Mouse (Mus musculus): ENCODE measurements around the gene 2010300C02Rik. TPM values are rescaled to one million over a fixed set of nuclear protein-coding genes. Genes with fewer than 3 reads are reported as not detected.
"Not testable (repeated sequence)": the region's sequence is repeated elsewhere in the genome, so short reads cannot be mapped to it uniquely, and the experiment has no call there.

2010300C02Rik gene
- total RNA-seq, 2 experiments from 2014 or later, result 4.6 to 6.1 TPM

DNA sequence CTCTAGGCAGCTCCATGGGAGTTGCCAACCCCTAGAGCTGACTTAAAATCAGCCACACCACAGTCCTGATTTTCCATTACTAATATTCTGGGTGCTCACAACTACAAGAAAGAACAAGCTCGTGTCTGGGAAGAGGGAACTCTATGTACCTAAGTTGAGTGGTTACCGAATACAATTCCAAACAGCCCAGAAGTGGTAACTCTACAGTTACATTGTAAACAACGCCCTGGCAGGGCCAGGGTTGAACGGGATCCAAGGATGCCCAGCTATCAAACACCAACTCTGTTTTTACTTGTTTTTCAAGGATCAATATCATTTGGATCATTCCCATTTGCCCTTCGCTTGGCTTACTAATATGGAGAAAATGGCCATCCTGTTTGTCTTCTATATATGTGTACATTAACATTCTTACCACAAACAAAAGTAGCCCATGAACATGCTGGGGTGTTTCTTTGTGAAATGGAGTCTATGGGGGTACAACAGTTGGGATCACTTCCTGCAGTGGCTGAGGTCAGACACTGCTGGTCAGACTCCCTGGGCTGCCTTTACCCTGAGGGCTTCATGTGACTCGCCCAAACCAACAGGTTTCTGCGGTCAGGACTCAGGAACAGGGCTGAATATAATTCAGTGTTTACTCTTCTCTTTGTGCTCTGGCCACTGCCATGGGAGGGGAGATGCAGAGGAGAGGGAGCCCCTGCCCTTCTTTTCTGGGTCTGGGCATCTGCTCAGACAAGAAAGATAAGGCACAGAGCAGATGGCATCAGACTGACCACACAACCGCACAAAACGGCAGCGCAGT lies 89.3 kb downstream of the 2010300C02Rik start:
- DNase-seq (ENCODE audit: low spot score in 2 of 2), result no peak

DNA sequence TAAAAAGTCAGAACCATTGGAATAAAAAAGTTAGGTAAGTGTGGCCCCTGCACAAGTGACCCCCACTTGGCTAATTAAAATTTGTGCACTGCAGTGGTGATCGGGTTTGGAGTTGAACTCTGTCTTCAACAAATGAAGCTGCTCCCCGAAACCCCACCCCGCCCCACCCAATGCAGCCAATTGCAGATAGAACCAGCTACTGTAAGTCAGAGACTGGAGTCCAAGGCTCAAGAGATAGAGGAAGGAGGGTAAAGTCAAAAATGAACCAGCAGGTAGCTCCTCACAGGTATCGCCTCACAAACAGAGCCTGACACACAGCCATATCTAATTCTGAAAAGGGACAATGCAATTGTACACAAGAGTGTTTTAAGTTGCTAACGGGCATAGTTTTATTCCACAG lies 90.0 kb downstream of the 2010300C02Rik start:
- DNase-seq (ENCODE audit: low spot score in 2 of 2), result no peak

DNA sequence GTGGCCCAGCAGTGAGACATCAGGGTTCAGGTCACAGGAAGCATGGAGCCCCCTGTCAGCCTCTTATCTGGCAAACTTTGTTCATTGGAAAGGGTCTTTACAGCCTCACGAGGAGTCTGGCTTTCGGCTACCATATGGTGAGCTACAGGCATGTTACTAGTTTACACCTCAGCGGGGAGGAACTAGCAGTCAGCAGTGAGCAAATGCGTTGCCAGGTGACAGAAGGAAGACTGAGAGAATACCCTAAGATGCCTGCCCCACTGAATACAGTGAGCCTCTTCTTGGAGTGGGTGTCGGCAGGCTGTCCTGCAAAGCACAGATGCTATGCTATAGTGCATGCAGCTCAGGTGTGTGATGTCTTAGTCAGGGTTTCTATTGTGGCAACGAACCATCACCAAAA lies 91.1 kb downstream of the 2010300C02Rik start:
- DNase-seq (ENCODE audit: low spot score in 2 of 2), result no peak

DNA sequence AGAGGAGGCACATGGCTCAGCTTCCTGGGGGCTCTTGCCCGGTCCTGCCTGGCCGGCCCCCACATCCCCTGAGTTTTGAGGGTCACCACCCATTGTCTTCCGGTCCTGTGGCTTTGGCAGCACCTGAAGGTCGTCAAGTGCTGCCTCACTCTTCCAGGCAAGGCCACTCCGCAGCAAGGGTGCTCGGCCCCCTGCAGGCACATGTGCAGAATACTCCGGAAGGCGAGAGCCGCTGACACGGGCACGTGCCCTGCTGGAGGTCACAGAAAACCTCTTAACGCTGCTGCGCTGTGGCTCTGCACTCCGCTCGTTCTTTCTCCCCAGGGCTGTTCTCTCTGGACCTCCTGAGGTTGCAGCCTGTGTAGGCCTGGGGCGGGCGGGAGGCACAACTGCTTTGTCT lies 95.7 kb downstream of the 2010300C02Rik start:
- no peak for DNase-seq (ENCODE audit: low spot score in 2 of 2)

DNA sequence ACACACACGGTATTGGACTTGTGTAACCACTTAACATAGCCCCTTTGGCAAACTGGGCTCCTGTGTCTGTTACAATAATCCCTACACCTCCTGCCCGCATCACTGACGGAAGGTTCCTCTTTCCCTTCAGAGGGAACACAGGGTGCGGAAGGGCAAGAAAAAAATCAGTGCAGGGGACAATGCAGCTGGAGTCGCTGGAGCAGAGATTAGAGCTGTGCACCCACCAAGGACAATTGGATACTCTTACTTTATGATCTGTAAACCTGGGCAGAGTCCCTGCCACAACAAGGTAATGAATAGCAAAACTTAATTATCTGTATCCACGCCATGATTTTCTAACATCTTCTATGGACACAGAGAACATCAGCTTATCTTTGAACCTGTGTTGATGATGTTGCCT lies 97.8 kb downstream of the 2010300C02Rik start:
- DNase-seq (ENCODE audit: low spot score in 2 of 2), result no peak

DNA sequence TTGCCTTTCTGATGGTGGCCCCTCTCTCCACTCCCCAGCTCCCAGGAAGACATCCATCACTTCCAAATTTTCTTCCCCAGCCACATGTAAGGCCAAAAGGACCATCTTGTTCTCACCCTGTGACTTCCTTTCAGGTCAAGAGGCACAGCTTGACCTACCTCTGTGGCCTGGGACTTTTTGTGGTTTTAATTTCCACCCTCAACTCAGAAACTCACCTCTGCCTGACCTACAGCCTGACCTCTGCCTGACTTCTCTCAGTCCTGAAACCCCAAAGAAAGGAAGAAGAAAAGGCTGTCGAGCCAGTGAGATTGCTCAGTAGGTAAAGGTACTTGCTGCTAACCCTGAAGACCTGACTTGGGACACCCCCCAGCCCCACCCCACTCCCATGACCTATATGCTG lies 100.3 kb downstream of the 2010300C02Rik start:
- DNase-seq (ENCODE audit: low spot score in 2 of 2), result no peak

DNA sequence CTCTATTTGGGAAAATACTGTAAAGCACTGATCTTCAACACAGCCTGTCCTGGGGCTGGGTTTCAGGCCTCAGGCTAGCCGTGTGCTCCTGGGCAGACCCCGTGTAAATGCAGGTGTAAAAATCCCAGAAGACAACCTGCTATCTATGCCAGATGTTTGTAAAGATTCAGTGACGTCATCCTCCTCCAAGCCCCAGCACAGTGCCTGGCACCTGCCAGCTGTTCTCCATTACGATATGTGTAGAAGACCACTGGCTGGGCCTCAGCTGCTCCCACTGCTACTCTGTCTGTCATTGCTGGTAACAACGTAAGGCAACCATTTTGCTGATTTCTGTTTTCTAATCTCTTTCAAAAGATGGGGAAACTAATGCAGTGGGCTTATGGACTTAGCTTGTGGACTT lies 102.8 kb downstream of the 2010300C02Rik start:
- DNase-seq (ENCODE audit: low spot score in 2 of 2), result no peak

DNA sequence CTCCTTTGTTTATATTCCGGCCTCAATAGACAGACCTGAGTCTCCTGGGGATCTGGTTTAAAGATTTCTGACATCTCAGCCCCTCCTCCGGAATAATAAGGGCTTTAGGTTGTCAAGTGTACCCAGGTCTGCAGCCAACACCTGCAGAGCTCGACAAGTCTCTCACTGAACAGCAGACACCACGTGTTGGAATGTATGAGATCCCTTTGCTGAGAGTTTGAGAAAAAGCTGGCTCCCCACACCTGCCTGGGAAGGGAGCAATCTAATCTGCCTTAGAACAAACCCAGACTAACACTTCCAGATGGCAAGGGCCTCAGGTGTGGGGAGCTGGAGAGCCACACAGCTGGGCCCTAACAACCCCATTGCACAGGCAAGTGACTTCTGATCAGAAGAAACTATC lies 103.3 kb downstream of the 2010300C02Rik start:
- DNase-seq (ENCODE audit: low spot score in 2 of 2), result no peak

DNA sequence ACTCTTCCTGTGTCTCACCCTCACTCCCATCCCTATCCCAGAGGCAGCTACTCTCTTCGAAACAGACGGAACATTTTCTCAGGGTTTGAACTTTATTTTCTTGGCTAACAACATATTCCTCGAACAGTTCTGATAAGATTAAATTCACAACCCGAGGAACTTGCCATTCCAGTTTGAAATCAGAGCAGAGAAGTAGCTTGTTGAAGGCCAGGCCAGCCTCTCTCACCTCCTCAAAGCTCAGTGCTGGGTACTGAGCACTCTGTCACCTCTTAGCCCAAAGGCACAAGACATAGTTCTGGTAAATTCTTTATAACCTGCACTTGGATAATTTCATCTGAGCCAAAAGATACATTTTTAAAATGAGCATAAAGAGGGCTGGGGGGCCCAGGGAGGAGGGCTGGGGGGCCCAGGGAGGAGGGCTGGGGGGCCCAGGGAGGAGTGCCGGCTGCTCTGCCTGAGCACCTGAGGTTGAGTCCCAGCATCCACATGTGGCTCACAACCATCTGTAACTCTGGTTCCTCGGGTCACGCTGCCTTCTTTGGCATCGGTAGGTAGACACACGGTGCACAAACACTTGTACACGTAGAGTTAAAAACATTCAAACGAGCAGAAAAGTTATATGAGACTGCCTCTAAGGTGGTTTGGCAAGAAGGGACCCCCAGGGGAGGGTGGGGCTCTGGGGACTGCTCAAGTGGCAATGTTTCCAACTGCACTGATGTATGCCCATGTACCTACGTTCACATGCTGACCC lies 104.4 kb downstream of the 2010300C02Rik start:
- no peak for DNase-seq (ENCODE audit: low spot score in 2 of 2)

DNA sequence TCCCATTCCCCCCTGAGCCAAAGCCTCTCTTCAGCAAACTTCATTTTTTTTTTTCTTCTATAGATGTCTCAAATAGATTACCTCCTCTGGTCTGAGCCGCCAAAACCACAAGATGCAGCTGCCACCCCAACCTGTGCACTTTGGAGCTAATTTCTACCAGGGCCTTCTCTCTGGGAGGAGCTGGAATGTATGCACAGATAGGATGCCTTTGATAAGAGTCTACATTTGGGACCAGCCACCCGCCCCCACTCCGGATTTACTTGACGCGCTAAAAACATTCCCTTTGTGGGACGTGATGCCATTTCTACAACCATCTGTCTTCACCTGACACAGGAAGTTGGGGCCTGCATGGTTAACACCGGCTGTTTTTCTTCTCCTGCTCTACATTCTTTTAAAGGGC lies 105.0 kb downstream of the 2010300C02Rik start:
- DNase-seq (ENCODE audit: low spot score in 2 of 2), result no peak

DNA sequence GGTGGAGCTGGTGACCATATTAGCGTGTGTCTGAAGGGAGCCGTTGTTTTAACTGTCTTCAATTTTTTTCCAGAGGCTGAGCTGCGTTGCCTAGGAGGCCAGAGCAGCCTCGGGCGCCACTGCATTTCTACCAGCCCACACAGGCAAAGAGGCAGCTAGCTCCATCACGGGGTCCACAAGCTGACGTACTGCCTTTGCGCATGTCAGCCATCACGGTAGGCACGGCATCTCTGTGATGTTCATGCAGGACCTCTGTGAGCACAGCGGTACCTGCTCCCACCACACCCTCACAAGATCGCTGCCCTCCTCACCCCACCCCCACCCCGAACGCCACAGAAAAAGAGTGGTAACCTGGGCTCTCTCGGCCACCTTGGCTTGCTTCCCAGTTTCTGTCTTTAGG lies 105.8 kb downstream of the 2010300C02Rik start:
- DNase-seq (ENCODE audit: low spot score in 2 of 2), result no peak

DNA sequence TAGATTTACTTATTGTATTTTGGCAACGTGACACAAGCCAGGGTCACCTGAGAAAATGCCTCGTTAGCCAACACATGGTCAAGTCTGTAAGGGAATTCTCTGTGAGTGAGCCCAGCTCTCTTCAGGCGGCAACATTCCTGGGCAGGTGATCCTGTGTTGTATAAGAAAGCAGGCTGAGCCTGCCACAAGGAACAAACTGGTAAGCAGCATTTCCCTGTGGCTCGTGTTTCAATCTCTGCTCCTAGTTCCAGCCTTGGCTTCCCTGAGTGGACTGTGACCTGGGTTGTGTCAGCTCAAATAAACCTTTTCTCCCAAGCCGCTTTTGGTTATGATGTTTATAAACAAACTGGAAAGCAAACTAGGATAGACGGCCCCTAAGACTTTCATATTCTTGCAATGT lies 108.9 kb downstream of the 2010300C02Rik start:
- DNase-seq (ENCODE audit: low spot score in 2 of 2), result no peak

DNA sequence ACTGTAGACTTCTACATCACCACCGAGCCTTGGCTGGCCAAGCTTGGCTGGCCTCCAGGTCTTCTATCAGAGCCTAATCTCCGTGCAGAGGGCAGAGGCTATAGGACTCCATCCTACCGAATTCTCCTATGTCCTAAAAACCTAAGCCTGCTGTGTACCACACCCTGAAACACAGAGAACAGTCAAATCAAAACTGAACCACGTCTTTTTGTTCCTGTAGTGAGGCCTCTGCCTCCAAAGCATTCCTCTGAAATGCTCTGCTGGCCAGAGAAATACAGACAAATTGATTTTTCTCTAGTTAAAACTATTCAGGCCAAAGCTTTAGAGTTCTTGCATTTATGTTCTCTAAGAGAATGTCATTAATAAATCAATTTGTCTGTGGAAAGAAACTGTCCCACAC lies 109.6 kb downstream of the 2010300C02Rik start:
- DNase-seq (ENCODE audit: low spot score in 2 of 2), result no peak

DNA sequence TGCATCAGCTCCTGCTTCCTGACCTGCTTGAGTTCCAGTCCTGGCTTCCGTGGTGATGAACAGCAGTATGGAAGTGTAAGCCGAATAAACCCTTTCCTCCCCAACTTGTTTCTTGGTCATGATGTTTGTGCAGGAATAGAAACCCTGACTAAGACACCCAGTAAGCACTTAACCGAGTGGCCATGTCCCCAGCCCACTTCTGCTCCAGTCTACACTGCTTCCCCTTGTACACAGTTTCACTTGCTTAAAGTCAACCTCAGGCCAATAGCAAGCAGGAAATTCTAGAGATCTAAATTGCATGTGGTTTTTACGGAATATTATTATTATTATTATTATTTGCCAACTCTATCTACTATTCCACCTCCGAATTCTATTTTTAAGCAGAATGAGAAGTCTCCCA lies 114.2 kb downstream of the 2010300C02Rik start:
- DNase-seq (ENCODE audit: low spot score in 2 of 2), result not testable (repeated sequence)

DNA sequence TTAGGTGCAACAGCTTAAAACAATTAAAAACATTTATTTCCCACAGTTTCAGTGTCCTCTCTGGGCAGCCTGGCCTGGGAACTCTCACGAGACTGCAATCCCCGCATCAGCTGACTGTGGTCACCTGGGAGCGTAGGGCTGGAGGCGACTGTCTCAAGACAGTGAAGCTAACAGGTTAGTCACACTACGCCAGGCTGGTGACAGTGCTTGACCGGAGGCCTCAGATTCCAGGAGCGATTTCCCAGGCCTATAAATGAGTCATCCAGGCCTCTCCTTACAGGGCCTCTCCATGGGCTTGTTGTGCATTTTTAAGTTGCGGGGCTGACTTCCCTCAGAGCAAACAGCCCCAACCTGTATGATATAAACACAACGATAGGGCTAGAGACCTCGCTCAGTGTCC lies 116.7 kb downstream of the 2010300C02Rik start:
- DNase-seq (ENCODE audit: low spot score in 2 of 2), result no peak

DNA sequence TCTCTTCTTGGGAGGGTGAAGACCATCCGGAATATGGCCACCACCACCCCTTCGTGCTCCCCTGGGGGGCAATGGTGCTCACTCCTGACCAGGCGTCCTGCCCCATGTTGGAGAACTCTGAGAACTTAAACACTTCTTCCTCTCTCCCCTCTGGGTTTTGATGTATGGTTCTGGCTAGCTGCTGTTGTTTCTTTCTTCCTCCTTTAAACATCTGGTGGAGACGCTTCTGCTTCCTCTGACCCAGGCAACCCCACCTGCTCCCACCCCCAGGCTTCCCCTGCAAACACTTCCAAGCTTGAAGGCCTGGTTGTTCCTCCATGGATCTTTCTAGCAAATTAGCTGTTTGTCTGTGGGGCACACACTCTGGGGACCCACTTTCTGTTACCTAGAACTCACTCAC lies 117.6 kb downstream of the 2010300C02Rik start:
- DNase-seq (ENCODE audit: low spot score in 2 of 2), result no peak

DNA sequence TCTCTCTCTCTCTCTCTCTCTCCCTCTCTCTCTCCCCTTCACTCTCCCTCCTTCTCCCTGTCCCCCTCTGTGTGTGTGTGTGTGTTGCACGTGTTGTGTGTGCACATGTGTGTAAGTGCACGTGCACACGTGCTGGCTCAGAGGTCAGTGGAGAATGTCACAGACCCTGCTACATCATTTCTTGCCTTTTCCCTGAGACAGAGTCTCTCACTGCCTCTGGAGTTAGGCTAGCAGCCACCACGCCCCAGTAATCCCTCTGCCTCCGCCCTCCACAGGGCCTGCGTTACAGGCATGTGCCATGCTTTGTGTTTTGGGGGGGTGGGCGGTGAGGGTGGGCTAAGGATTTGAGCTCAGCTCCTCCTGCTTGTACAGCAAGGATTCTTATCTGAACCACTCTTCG lies 118.4 kb downstream of the 2010300C02Rik start:
- DNase-seq (ENCODE audit: low spot score in 2 of 2), result no peak

DNA sequence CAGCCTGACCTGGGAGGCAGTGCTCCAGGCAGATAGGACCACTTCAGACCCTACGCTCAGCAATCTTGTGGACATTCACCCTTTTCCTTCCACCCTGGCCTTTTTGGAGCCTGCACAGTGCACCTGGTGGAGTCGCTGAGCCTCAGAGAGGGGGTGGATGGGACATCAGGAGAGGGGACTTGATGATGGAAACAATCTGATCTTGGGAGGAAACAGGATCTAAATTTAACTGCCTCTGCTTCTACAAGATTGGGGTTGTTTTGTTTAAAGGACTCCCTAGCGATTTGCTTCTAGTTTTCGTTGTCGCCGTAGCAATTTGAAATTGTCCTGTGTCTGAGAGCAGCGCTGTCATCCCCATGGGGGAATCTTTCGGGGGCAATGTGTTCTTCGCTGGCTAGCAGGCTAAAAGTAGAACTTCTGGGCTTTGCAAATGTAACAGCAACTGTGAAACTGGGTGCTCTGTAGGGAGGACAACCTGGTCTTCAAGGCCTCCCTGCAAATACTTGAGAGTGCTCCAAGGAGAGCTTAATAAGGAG lies 119.2 kb downstream of the 2010300C02Rik start:
- DNase-seq (ENCODE audit: low spot score in 2 of 2), result no peak

DNA sequence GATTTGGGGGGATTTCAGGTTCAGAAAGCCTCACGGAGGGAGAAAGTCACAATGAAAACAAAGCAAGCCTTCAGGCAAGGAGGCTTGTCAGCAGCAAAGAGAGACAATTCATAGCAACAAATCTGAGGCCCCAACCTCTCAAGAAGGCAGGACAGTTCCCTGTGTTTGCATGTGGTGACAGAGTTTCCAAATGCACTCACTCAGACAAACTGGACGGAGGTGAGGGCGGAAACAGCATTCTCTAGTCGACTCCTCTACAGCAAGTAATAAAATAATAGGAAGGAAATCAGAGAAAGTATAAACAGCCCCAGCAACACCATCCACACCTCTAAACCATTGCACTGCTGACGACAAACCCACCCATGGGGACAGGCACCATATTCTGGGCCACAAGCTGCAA lies 120.9 kb downstream of the 2010300C02Rik start:
- no peak for DNase-seq (ENCODE audit: low spot score in 2 of 2)

DNA sequence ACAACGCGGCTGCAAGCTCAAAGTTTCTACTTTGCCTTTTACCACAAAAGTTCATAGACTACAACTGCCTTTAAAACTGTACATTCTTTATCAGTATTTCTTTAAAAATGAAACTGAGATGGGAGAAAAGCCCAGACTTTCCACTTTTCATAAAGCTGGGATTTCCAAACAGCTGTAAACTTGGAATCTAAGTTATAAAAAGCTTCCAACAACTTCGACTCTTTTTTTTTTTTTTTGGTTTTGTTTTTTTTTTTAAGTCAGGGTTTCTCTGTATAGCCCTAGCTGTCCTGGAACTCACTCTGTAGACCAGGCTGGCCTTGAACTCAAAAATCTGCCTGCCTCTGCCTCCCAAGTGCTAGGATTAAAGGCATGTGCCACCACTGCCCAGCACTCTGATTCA lies 125.1 kb downstream of the 2010300C02Rik start:
- not testable (repeated sequence) for DNase-seq (ENCODE audit: low spot score in 2 of 2)

DNA sequence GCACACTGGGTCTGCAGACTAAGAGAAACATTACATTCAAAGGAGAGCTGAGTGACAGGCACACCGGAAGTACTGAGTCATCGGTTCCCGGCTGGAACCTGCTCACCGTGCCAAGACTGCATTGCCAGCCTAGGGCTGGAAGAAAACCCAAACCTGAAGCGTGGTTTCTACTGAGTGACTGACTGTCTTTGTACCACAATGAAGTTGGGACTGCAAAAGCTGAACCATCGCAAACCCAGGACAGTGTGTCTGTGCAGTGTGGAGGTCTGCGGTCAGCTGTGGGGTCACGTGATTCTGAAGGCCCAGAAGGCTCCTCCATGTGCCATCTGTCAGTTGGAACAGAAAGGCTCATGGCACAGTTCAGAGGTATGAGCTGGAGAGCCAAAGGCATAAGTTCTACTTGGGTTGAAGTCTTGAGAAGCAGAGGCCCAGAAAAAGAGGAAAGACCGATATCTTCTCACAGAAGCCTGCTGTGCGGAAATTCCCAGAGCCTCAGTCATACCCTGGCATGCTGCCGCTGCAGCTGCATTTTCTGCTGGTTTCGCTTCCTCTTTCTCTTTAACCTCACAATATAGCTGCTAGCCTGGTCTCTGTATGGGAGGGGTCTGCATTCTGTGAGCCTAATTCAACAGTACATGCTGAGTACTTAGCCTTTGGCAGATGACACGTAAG lies 133.9 kb downstream of the 2010300C02Rik start:
- DNase-seq (ENCODE audit: low spot score in 2 of 2), result no peak
